Mouse (Mus musculus) heart, adult 2 months (tissue): ENCODE data around the gene Atp8a1.
A peak's percentile ranks its signal among the peaks of the same experiment; 100 is the strongest.

Experiments
- CTCF ChIP-seq: fragments of 200-600 bp; IDR thresholded peaks from 2 replicates; pipeline ENCODE4 v1.8.1; 2022; ENCODE audit warnings: antibody characterized with exemption, mild to moderate bottlenecking, moderate library complexity
- EP300 ChIP-seq: fragments of 200-500 bp; IDR thresholded peaks from 2 replicates; pipeline ENCODE4 v1.6.1; 2011; ENCODE audit warnings: low read depth, low read length, control low read depth; ENCODE audit not compliant: insufficient read depth
- POLR2A ChIP-seq: fragments of 200-500 bp; IDR thresholded peaks from 2 replicates; pipeline ENCODE4 v1.6.1; 2011; ENCODE audit warnings: mild to moderate bottlenecking, low read depth, low read length, control low read depth; ENCODE audit not compliant: insufficient read depth

GRCm38 (mm10) chr5:67847253-67848165, at the start of gene Atp8a1:
- TF ChIP-seq CTCF (peak; percentile 39), EP300 (peak; percentile 60; the same call in 1 of the 2 replicates), POLR2A (peak; percentile 81)
